Mouse (Mus musculus): ENCODE measurements around the gene Pgam5.

GRCm38 (mm10) chr5:110287084-110287475 is 17.4 kb upstream of the Pgam5 start:
- no peak for TF ChIP-seq POLR2A (IDR thresholded peaks at IDR 0.05; ENCODE audit: control insufficient read depth, extremely low read depth, insufficient read depth, low read length, poor library complexity)
- TF ChIP-seq CTCF (IDR thresholded peaks at IDR 0.05; ENCODE audit: borderline replicate concordance, control insufficient read depth, extremely low read depth, insufficient read depth, low read length, poor library complexity), result no peak
